Mouse (Mus musculus) limb, embryonic 13.5 days (tissue): ENCODE results near the gene Thbs3. TPM values are rescaled to one million over a fixed set of nuclear protein-coding genes. Genes with fewer than 3 reads are reported as not detected.

Source experiments
- ATAC-seq: fragments of 200-750 bp; cut with Nextera tagmentation; 2 replicates; pipeline ENCODE4 v1.8.0; 2017; ENCODE audit warnings: low read depth, moderate number of reproducible peaks, moderate TSS enrichment; ENCODE audit not compliant: low FRiP score
- H3K27ac ChIP-seq: fragments of 300-500 bp; sonication (generic); 2 replicates; pipeline ENCODE4 v1.5.1; 2015; ENCODE audit warnings: inconsistent platforms, mild to moderate bottlenecking, moderate library complexity
- H3K27me3 ChIP-seq: fragments of 300-500 bp; sonication (generic); 2 replicates; pipeline ENCODE4 v1.6.1; 2015; ENCODE audit warnings: mild to moderate bottlenecking, inconsistent platforms
- H3K36me3 ChIP-seq: fragments of 300-500 bp; sonication (generic); 2 replicates; pipeline ENCODE4 v1.6.1; 2015; ENCODE audit warnings: inconsistent platforms, mild to moderate bottlenecking, moderate library complexity
- H3K4me1 ChIP-seq: fragments of 300-500 bp; sonication (generic); 2 replicates; pipeline ENCODE4 v1.6.1; 2015; ENCODE audit warnings: inconsistent platforms
- H3K4me2 ChIP-seq: fragments of 300-500 bp; sonication (generic); replicated peaks from 2 replicates; pipeline ENCODE4 v1.6.1; 2015; ENCODE audit warnings: inconsistent platforms, mild to moderate bottlenecking, moderate library complexity
- H3K4me3 ChIP-seq: fragments of 300-500 bp; sonication (generic); 2 replicates; pipeline ENCODE4 v1.5.1; 2015; ENCODE audit warnings: moderate library complexity, mild to moderate bottlenecking, inconsistent platforms
- H3K9ac ChIP-seq: fragments of 300-500 bp; sonication (generic); 2 replicates; pipeline ENCODE4 v1.6.1; 2015; ENCODE audit warnings: mild to moderate bottlenecking, inconsistent platforms
- H3K9me3 ChIP-seq: fragments of 300-500 bp; sonication (generic); 2 replicates; pipeline ENCODE4 v1.6.1; 2016; ENCODE audit warnings: inconsistent platforms
- WGBS: fragments of 180-500 bp; shearing (Covaris S2); methylation state at CpG from one replicate; pipeline ENCODE4 v1.1.7; 2015; 5-methylcytosine and 5-hydroxymethylcytosine counted together
- polyA plus RNA-seq: library from polyadenylated mRNA; unstranded; fragments of >200 nt; fragmentation: Nextera tagmentation; extraction: Ambion mirVana; gene quantifications from 2 replicates; pipeline ENCODE4 v1.2.1, GENCODE M21; 2015

Thbs3 gene
- polyA plus RNA-seq, 1 experiment from 2014 or later: 69.8 TPM

DNA sequence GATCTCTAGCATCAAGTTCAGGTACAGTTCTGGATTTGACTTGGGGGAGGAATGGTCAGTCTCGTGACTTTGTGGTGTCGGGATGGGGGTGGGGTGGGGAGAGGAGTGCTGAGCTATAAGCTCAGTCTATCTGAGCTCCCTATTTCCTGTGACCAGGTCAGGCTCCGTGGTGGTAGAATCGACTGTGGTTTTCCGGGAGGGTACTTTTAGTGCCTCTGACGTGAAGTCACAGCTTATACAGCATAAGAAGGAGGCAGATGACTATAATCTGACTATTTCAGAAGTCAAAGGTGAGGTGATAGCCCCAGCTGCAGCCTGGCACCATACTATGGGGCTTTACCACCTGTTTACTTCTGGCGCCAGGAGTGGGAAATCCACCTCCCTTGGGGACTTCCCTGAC is 16.4 kb downstream of the Thbs3 start:
- H3K27me3 ChIP-seq: peaks cover 25% of the 10 kb centered on the region

DNA sequence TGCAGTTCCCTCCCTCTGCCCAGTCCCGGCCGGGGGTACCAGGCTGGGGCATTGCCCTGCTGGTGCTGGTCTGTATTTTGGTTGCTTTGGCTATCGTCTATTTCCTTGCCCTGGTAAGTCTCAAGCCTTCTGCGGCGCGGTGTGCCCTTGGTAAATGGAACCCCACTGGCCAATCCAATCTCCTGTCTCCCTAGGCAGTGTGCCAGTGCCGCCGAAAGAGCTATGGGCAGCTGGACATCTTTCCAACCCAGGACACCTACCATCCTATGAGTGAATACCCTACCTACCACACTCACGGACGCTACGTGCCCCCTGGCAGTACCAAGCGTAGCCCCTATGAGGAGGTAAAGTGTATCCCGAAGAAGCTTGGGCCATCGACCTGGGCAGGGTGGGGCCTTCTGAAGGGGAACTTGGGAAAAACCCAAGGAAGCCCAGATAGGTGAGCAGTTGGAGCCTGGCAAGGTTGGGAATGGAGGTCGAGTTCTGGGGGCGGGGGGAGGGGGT is 16.8 kb downstream of the Thbs3 start:
- no peak for ATAC-seq
- Histone ChIP-seq H3K27ac (no peak overlapping the region), H3K27me3 (peaks cover 25% of the 10 kb centered on the region), H3K4me1 (peaks cover 22% of the 10 kb centered on the region), H3K9ac (no peak overlapping the region), H3K4me3 (no peak overlapping the region), H3K9me3 (no peaks in the 10 kb centered on the region), H3K36me3 (peaks cover 31% of the 10 kb centered on the region), H3K4me2 (no peak overlapping the region)
- 74% methylated on average over 16 of the region's 16 CpGs for WGBS

More for the DNA sequence above, 16.4 kb downstream of the Thbs3 start:
- Histone ChIP-seq H3K9ac (no peak overlapping the region), H3K27ac (no peak overlapping the region), H3K36me3 (peaks cover 26% of the 10 kb centered on the region), H3K9me3 (no peaks in the 10 kb centered on the region), H3K4me2 (no peak overlapping the region), H3K4me1 (peaks cover 26% of the 10 kb centered on the region), H3K4me3 (no peak overlapping the region)
- 58% methylated on average over 7 of the region's 7 CpGs for WGBS
- no peak for ATAC-seq

DNA sequence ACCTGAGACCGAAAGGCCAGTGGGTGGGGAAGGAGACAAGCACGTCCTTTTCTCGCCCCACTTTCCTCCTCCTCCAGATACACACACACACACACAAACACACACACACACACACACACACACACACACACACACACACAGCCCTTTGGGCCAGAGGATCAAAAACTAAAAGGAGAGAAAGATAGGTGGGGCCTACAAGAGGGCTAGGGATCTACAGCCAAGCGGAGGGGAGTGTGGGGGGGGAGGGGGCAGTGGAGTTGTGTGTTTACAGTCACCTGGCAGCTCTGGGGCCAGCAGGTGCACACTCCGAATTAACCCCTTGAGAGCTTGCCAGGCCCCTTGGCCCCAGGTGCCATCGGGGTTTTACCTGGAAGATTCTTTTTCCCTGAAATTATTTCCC is 17.6 kb downstream of the Thbs3 start:
- Histone ChIP-seq H3K9me3 (no peaks in the 10 kb centered on the region), H3K4me2 (no peak overlapping the region), H3K36me3 (peaks cover 37% of the 10 kb centered on the region), H3K4me3 (no peak overlapping the region), H3K9ac (no peak overlapping the region), H3K27me3 (peaks cover 25% of the 10 kb centered on the region), H3K4me1 (peaks cover 15% of the 10 kb centered on the region), H3K27ac (no peak overlapping the region)
- no peak for ATAC-seq
- 54% methylated on average over 6 of the region's 6 CpGs for WGBS

DNA sequence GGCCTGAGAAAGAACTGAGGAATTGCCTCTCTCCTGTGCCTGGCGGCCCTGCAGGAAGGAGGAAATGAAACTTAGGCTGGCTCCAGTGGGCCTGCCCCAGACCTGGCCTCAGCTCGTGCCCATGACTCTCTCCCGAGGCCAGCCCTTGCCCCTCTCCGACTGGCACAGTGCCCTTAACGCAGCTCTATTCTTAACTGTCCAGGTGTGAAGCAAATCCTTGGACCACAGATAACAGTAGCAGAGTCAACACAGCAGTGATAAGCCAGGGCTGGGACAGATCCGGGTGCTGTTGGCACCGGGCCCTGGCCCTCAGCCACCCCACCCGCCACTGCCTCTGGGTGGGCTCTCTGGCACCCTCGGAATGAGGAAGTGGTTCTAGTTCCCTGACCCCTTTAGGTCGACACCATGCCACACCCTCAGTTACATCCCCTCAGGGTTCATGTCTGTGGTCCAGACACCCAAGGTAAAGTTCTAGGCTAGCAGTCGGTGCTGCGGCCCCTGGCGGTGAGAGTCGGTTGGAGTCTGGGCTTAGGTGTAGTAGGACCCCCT is 18.7 kb downstream of the Thbs3 start:
- peaks cover 8% of the 10 kb centered on the region; the same call in 1 of the 2 replicates for H3K4me1 ChIP-seq
- H3K4me2 ChIP-seq: no peak overlapping the region
- 79% methylated on average over 14 of the region's 14 CpGs for WGBS
- peaks cover 25% of the 10 kb centered on the region for H3K27me3 ChIP-seq
- no peak overlapping the region for H3K27ac ChIP-seq
- H3K9me3 ChIP-seq: no peaks in the 10 kb centered on the region
- peaks cover 46% of the 10 kb centered on the region for H3K36me3 ChIP-seq
- ATAC-seq: no peak
- no peak overlapping the region for H3K9ac ChIP-seq
- no peak overlapping the region for H3K4me3 ChIP-seq

DNA sequence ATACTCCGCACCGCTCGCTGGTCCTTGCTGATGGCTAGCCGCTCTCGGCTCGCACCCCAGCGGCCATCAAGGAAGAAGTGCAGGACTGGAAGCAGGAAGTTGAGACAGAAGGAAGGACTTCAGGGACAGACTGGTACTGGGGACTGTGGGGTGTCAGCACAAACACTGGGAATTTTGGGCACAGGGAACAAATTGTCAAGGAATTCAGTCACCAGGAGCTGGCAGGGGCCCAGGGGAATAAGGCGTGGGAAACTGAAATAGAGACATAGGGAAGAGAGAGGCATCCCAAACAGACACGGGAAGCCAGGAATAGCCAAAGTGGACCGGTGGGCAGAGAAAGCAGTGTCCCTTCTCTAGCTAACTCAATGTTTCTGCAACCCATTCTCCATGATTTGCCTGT is 21.5 kb downstream of the Thbs3 start:
- no peaks in the 10 kb centered on the region for H3K4me1 ChIP-seq
- no peak overlapping the region for H3K4me2 ChIP-seq
- WGBS: 88% methylated on average over 10 of the region's 10 CpGs
- H3K27ac ChIP-seq: no peak overlapping the region
- H3K9ac ChIP-seq: no peak overlapping the region
- H3K9me3 ChIP-seq: no peaks in the 10 kb centered on the region
- ATAC-seq: no peak
- H3K4me3 ChIP-seq: no peak overlapping the region
- H3K27me3 ChIP-seq: peaks cover 4% of the 10 kb centered on the region
- H3K36me3 ChIP-seq: peaks cover 68% of the 10 kb centered on the region

DNA sequence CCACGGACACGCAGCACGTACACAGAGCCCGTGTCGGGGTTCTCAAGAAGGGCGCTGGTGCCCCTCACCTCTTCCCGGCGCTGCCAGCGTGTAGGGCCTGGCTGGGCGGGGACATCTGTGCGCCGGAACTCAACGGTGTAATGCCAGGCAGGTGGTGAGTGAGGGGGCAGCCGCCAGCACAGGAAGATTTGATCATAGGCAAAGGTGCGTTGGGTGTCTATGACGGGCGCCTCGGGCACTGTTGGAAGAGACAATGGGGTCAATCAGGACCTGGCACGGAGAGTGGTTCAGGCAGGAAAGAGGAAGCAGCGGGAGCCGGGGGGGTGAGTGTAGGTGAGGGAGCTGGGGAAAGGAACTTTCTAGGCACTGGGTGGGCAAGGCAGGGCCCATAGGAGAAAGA is 22.7 kb downstream of the Thbs3 start:
- Histone ChIP-seq H3K36me3 (peaks cover 77% of the 10 kb centered on the region), H3K4me1 (no peaks in the 10 kb centered on the region), H3K9me3 (no peaks in the 10 kb centered on the region), H3K27ac (no peak overlapping the region), H3K9ac (no peak overlapping the region), H3K4me2 (no peak overlapping the region), H3K27me3 (no peaks in the 10 kb centered on the region), H3K4me3 (no peak overlapping the region)
- ATAC-seq: no peak
- WGBS: 92% methylated on average over 21 of the region's 21 CpGs

DNA sequence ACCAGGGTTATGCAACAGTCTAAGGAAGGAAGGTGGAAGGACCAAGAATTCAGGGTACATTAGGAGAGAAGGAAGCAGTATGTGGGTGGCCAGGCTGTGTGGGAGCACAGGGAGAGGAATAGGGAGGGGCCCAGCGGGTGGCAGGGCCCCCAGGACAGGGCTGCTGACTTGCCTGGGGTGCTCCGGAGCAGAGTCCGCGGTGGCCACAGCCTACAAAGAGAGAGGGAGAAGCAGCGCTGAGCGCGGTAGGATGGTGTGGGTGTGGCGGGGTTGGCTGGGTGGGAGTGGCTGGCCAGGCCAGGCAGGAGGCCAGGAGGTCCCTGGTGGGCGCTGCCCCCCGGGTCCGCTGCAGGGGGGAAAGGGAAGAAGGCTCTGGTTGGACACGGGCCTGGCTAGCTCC is 23.5 kb downstream of the Thbs3 start:
- Histone ChIP-seq H3K4me2 (no peak overlapping the region), H3K27ac (no peak overlapping the region), H3K9ac (no peak overlapping the region), H3K4me1 (peaks cover 4% of the 10 kb centered on the region), H3K9me3 (no peaks in the 10 kb centered on the region), H3K36me3 (peaks cover 77% of the 10 kb centered on the region), H3K27me3 (no peaks in the 10 kb centered on the region), H3K4me3 (no peak overlapping the region)
- ATAC-seq: no peak
- 77% methylated on average over 11 of the region's 12 CpGs for WGBS

DNA sequence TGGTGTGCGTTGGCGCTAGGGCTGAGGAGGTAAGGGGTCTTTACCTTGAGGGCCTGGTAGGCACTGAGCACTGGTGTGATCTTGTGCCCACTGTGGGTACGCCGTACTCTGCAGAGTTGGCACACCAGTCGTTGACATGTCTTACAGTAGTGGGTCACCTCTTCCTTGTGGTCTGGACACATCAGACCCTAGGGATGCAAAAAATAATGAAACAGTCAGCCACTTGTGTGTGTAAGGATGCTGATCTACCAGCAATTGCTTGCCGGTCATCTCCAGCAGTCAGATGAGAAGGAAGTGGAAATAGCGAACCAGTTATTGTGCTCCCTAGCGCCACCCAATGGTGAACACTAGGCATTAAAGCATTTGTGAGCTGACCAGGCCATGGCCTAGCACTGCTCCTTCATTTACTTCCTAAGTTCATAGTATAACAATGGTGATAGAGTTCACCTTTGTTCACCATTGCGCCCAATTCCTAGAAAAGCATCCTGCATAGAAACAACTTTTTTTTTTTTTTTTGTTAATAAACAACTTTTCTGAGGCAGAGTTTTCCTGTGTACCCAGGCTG is 27.4 kb downstream of the Thbs3 start:
- Histone ChIP-seq H3K27me3 (no peaks in the 10 kb centered on the region), H3K9me3 (no peaks in the 10 kb centered on the region), H3K4me1 (peaks cover 33% of the 10 kb centered on the region), H3K4me2 (no peak overlapping the region), H3K9ac (no peak overlapping the region), H3K4me3 (no peak overlapping the region), H3K27ac (no peak overlapping the region), H3K36me3 (peaks cover 42% of the 10 kb centered on the region)
- WGBS: 73% methylated on average over 9 of the region's 9 CpGs
- ATAC-seq: no peak

DNA sequence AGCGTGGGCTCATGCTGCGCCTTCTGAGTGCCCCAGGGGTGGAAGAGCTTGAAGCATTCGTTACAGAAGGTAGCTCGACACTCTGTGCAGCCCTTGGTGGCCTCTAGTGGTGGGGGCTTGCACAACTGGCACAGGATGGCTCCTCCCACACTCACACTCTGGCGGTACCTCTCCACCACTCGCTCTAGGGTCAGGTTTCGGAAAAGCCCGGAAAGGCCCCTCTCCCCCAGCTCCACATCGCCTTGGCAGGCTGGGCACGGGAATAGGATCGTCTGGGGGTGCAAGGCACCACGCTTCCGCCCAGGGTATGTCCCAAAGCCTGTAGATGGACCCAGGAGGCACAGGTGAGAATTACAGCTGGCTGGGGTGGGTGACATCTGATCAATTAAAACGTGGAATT is 28.6 kb downstream of the Thbs3 start:
- Histone ChIP-seq H3K4me2 (peak overlapping the region; percentile 91), H3K4me1 (peaks cover 39% of the 10 kb centered on the region), H3K9ac (peak overlapping the region; percentile 58), H3K27me3 (no peaks in the 10 kb centered on the region), H3K36me3 (peaks cover 41% of the 10 kb centered on the region), H3K4me3 (peak overlapping the region; percentile 77), H3K9me3 (no peaks in the 10 kb centered on the region), H3K27ac (peak overlapping the region; percentile 10; the same call in 1 of the 2 replicates)
- 10% methylated on average over 14 of the region's 14 CpGs for WGBS
- peak; percentile 32; the same call in 1 of the 2 replicates for ATAC-seq

DNA sequence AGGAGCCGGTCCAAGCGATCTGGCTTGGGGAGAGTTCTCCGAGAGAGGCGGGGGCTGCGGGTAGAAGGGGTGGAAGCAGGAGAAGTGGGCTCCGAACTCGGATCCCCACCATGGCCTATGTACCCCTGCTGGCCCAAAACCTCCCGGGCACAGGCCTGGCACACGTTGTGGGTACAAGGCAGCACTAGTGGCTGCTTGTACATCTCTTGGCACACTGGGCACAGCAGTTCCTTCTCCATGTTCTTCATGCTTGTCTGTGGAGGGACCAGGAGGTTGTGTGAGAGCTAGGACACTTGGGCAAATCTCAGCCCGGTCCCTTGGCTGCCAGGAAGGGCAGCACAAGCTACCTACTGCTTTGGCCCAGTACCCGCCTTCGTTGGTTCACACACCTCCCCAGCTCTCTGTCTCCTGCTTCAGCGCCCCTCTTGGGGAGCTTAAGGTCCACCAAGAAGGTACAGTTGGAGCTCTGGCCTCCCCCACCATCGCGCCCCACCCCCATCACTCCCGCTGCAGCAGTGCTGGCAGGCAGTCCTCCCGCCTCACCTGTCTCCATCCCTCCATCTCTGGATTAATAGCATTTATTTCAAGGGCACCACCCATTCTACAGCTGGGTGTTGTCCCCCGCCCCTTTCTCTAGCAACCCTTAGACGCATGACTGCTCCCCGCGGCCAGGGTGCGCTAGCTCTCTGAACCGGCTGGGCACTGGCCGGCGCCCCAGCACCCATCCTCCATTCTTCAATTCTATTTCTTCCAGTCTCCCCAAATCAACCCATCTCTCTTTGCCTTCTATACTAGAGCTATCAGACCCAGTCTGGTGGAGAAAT is 29.4 kb downstream of the Thbs3 start:
- no peaks in the 10 kb centered on the region for H3K27me3 ChIP-seq
- ATAC-seq: 0 out of 2 replicates have a peak, but pooled peaks have one; percentile 10
- H3K9ac ChIP-seq: peak overlapping the region; percentile 58
- H3K4me2 ChIP-seq: peak overlapping the region; percentile 91
- H3K27ac ChIP-seq: peak overlapping the region; percentile 74
- WGBS: 12% methylated on average over 25 of the region's 25 CpGs
- H3K4me3 ChIP-seq: peak overlapping the region; percentile 77
- no peaks in the 10 kb centered on the region for H3K9me3 ChIP-seq
- H3K4me1 ChIP-seq: peaks cover 39% of the 10 kb centered on the region
- H3K36me3 ChIP-seq: peaks cover 40% of the 10 kb centered on the region

DNA sequence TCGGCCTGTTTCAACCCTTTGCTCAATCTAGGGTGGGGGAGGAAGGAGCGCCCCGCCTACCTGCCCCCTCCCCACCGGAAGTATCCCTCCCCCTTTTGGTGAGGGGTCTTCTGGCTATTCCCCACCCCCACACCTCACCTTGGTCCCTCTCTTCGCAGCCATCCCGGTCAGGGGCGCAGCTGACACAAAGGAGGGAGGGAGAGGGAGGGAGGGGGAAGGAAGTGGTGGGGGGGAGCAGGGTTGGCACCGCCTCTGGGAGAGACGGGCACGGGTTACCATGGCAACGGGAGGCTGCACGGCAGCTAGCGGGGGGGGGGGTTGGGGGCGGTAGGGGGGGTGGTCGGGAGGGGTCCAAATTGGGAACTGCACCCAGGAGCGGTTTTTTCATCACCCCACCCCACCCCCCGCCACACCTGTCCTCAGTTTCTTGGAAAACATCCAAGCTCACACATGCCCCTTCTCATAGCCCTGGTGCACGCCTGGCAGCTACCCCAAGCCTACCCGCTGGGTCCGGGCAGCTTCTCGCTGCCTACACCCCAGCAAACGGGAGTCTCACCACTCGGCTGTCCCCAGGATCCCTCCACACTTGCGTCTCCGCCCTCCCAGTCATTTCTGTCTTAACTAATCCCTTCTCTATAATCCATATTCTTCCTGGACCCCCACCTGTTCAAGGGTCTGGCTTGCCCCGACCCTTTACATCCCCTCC is 30.2 kb downstream of the Thbs3 start:
- WGBS: under 1% methylated on average over 19 of the region's 26 CpGs
- peaks cover 40% of the 10 kb centered on the region for H3K36me3 ChIP-seq
- no peaks in the 10 kb centered on the region for H3K27me3 ChIP-seq
- peak overlapping the region; percentile 77 for H3K4me3 ChIP-seq
- peaks cover 39% of the 10 kb centered on the region for H3K4me1 ChIP-seq
- peak overlapping the region; percentile 91 for H3K4me2 ChIP-seq
- H3K9ac ChIP-seq: peak overlapping the region; percentile 58
- H3K9me3 ChIP-seq: no peaks in the 10 kb centered on the region
- peak overlapping the region; percentile 74 for H3K27ac ChIP-seq
- ATAC-seq: peak; percentile 41; the same call in 1 of the 2 replicates
